Mouse (Mus musculus): ENCODE measurements around the gene Cst6. TPM values are rescaled to one million over a fixed set of nuclear protein-coding genes. Genes with fewer than 3 reads are reported as not detected.

The Cst6 gene
- polyA plus RNA-seq, 1 experiment from 2014 or later, result 9.7 TPM

DNA sequence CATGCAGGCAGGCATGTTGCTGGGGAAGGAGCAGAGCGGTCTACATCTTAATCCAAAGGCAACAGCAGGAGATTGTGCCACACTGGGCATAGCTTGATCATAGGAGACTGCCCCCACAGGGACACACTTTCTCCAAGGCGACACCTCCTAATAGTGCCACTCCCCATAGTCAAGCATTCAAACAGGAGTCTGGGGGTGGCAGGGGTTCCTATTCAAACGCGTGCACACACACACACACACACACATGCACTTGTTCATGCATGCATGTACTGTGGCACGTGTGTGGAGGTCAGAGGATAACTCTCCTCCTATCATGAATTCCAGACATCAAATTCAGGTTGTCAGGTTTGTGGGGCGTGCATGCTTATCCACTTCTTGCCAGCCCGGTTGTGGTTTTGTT is 23.4 kb upstream of the Cst6 start:
- Histone ChIP-seq H3K36me3 (peaks cover 87% of the 10 kb centered on the region), H3K27me3 (no peaks in the 10 kb centered on the region), H3K4me3 (no peak overlapping the region), H3K4me2 (no peak overlapping the region), H3K9ac (no peak overlapping the region), H3K27ac (replicated peaks) (no peak overlapping the region), H3K9me3 (no peaks in the 10 kb centered on the region), H3K4me1 (replicated peaks) (peaks cover 11% of the 10 kb centered on the region)
- 91% methylated on average over 7 of the region's 7 CpGs for WGBS
- no peak for ATAC-seq (ENCODE audit: low read depth)

DNA sequence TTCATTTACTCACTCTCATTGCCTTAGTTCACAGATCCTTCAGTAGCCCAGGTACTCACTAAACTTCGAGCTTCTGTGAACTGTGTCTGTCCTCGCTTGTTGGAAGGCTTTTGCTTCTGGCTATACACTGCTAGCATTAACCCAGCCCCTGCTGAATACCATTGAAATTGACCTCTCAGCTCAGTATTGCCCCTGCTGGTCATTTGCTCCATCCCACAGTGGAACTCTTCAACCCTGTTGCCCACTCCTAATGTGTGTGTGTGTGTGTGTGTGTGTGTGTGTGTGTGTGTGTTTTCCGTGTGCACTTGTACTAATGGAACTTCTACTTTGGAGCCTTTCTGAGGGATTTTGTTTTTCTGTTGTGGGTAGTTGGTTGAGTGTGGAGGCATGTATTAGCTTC is 21.6 kb upstream of the Cst6 start:
- H3K4me3 ChIP-seq, result no peak overlapping the region
- peaks cover 16% of the 10 kb centered on the region for H3K4me1 ChIP-seq (replicated peaks)
- H3K27me3 ChIP-seq, result no peaks in the 10 kb centered on the region
- no peak overlapping the region for H3K27ac ChIP-seq (replicated peaks)
- H3K36me3 ChIP-seq, result peaks cover 71% of the 10 kb centered on the region
- WGBS, result 85% methylated on average over 3 of the region's 3 CpGs
- H3K9me3 ChIP-seq, result no peaks in the 10 kb centered on the region
- no peak for ATAC-seq (ENCODE audit: low read depth)
- no peak overlapping the region for H3K4me2 ChIP-seq
- H3K9ac ChIP-seq, result no peak overlapping the region

DNA sequence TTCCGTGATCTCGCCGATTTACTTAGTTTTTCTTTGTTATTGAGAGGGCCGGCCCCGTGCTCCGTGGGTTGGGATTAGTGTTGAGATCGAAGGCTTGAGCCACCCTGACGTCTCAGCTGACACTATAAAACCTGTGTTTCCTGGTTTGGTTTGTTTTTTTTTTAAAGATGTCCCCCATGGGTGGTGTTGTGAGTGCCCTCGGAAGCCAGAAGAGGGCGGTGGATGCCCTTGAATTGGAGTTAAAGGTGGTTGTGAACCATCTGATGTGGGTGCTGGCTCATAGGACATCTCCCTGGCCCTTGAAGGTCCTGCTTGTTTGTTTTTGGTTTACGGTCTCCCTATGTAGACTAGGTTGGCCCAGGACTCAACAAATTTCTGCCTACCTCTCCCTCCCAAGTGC is 18.1 kb upstream of the Cst6 start:
- Histone ChIP-seq H3K27ac (replicated peaks) (peak overlapping the region; percentile 94), H3K36me3 (peaks cover 59% of the 10 kb centered on the region), H3K4me1 (replicated peaks) (peaks cover 30% of the 10 kb centered on the region), H3K4me2 (peak overlapping the region; percentile 94), H3K27me3 (no peaks in the 10 kb centered on the region), H3K9ac (peak overlapping the region; percentile 92), H3K4me3 (peak overlapping the region; percentile 98), H3K9me3 (no peaks in the 10 kb centered on the region)
- ATAC-seq (ENCODE audit: low read depth), result no peak
- WGBS, result 11% methylated on average over 11 of the region's 11 CpGs

DNA sequence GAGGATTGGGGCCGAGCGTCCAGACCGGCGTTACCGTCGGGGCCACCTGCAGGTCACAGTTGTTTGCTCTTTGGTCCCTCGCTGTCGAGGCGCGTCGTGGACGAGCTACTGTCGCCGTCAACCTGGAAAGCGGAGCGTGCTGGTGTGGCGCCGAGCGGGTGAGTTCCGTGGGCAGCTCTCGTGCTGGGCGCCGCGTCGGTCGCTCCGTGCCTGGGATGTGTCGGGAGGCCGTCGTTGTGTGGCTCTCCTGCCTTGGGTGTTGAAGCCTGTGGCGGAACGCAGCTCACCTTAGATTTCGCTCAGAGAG is 17.6 kb upstream of the Cst6 start, which contains the start of gene Banf1:
Gene Banf1 (minus strand): TSS at position 116 of the 307 bp plus-strand sequence.
- Histone ChIP-seq H3K27ac (replicated peaks) (peak within 1 kb of the TSS; percentile 94), H3K36me3 (peaks cover 54% of the 10 kb centered on the region), H3K9me3 (no peaks in the 10 kb centered on the region), H3K4me3 (peak within 1 kb of the TSS; percentile 98), H3K4me2 (peak within 1 kb of the TSS; percentile 94), H3K9ac (peak within 1 kb of the TSS; percentile 92), H3K4me1 (replicated peaks) (peaks cover 30% of the 10 kb centered on the region), H3K27me3 (no peaks in the 10 kb centered on the region)
- WGBS, result under 1% methylated on average over 33 of the region's 33 CpGs
- ATAC-seq (ENCODE audit: low read depth), result peak; percentile 29; the same call in 1 of the 2 replicates

DNA sequence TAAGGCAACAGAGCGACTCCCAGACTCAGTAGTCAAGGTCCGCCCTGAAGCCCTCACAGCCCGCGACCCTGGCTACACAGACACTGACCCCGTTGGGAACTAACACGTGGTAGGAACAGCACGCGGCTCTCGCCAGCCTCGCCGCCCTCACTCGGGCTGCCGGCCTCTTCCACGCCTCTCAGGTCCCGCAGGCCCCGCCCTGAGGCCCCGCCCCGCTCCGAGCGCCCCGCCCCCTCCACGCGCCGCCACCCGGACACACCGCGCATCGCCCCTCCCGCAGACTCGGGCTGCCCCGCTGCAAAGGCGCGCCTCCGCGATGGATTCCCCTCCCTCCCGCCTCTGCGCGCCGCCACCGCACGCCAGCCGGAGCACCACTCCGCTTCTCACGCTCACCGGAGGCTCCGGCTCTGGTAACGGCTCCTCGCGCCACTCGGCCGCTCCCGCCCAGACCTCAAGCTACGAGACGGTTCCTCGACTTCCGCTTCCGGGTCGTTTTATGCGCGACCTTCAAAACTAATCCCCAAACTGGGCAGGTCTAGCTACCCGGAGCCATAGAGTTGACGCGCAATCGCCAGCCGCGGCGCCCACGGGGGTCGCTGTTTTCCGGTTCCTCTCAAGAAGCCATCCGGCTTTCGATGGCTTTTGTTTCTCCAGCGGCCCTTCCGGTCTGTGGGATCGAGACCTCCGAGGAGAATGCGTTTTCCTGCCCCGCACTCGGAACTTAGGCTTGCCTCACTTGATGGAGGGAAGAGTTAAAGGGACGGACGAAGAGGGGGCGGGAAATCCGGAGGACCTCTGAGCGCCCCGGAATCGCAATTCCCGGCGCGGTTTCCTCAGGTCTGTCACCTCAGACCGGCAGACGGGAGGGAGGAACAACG is 17.0 kb upstream of the Cst6 start, which contains the start of gene Eif1ad:
Gene Eif1ad (plus strand): TSS at position 567 of the 878 bp plus-strand sequence.
- under 1% methylated on average over 92 of the region's 92 CpGs for WGBS
- peak; percentile 97 for ATAC-seq (ENCODE audit: low read depth)
- H3K4me3 ChIP-seq, result peak within 1 kb of the TSS; percentile 98
- H3K27me3 ChIP-seq, result no peaks in the 10 kb centered on the region
- peaks cover 48% of the 10 kb centered on the region for H3K36me3 ChIP-seq
- no peaks in the 10 kb centered on the region for H3K9me3 ChIP-seq
- H3K4me2 ChIP-seq, result peak within 1 kb of the TSS; percentile 94
- peaks cover 30% of the 10 kb centered on the region for H3K4me1 ChIP-seq (replicated peaks)
- H3K27ac ChIP-seq (replicated peaks), result peak within 1 kb of the TSS; percentile 94
- H3K9ac ChIP-seq, result peak within 1 kb of the TSS; percentile 92

DNA sequence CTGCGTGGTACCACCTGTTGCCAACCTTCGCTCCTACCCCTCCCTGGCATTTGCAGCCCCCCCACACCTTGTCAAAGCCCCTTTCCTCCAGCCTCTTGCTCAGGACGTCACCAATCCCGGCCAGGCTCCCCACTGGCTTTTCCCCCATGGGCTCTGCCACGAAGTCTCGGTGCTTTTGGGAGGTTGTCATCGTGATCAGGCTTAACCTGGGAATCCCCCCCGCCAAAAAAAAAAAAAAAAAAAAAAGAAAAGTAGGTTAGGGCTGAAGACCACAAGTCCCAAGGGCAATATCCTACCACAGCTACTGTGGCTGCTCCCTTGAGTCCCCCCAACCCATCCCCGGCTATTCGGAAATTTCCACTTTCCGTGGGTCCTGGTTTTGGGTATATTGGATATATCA is 16.4 kb upstream of the Cst6 start:
- ATAC-seq (ENCODE audit: low read depth), result no peak
- 20% methylated on average over 11 of the region's 11 CpGs for WGBS
- Histone ChIP-seq H3K27me3 (no peaks in the 10 kb centered on the region), H3K36me3 (peaks cover 45% of the 10 kb centered on the region), H3K9me3 (no peaks in the 10 kb centered on the region), H3K9ac (peak overlapping the region; percentile 92), H3K27ac (replicated peaks) (peak overlapping the region; percentile 94), H3K4me1 (replicated peaks) (peaks cover 30% of the 10 kb centered on the region), H3K4me3 (peak overlapping the region; percentile 98), H3K4me2 (peak overlapping the region; percentile 94)

DNA sequence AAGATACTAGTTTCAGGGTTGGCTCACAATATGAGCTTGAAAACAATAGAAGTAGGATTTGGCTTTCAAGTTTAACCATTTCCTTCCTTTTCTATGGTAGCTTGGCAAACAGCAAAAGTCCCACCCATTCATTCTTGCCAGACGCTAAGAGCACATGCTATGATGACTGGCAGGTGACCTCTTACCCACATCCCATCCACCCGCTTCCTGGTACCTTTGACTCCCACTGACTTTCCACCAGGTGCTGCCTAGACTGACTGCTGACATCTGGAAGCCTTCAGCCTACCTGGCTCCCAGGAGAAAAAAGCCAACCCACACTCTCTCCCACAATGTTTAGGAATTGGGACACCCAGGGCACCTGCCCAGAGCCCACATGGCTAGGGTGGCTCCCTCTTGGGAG is 14.8 kb upstream of the Cst6 start:
- H3K36me3 ChIP-seq, result peaks cover 28% of the 10 kb centered on the region
- WGBS, result 99% methylated on average over 2 of the region's 2 CpGs
- H3K4me3 ChIP-seq, result no peak overlapping the region
- no peak for ATAC-seq (ENCODE audit: low read depth)
- no peak overlapping the region for H3K9ac ChIP-seq
- H3K27me3 ChIP-seq, result no peaks in the 10 kb centered on the region
- no peak overlapping the region for H3K4me2 ChIP-seq
- H3K9me3 ChIP-seq, result no peaks in the 10 kb centered on the region
- peaks cover 30% of the 10 kb centered on the region for H3K4me1 ChIP-seq (replicated peaks)
- H3K27ac ChIP-seq (replicated peaks), result no peak overlapping the region

DNA sequence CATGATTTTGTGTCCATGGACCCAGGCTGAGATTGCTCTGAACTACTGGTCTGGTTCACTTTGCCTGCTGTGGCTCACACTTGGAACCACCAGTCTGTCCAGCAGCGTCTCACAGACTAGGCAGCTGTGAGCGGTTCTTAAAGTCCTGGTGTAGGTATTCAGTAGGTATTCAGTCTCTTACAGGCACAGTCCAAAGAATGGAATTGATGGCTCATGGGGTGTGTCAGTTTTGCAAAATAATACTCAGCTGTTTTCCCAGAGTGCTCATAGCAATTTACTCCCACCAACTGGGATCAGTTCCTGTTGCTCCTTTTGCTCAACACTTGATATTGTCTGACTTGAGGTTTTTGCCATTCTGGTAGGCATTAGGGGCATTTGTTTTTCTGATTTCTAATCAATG is 12.8 kb upstream of the Cst6 start:
- Histone ChIP-seq H3K4me3 (no peak overlapping the region), H3K4me2 (no peak overlapping the region), H3K27ac (replicated peaks) (no peak overlapping the region), H3K9ac (no peak overlapping the region), H3K9me3 (no peaks in the 10 kb centered on the region), H3K27me3 (no peaks in the 10 kb centered on the region), H3K36me3 (peaks cover 17% of the 10 kb centered on the region), H3K4me1 (replicated peaks) (peaks cover 14% of the 10 kb centered on the region)
- whole genome bisulfite sequencing, result 80% methylated on average over 2 of the region's 2 CpGs
- no peak for ATAC-seq (ENCODE audit: low read depth)

DNA sequence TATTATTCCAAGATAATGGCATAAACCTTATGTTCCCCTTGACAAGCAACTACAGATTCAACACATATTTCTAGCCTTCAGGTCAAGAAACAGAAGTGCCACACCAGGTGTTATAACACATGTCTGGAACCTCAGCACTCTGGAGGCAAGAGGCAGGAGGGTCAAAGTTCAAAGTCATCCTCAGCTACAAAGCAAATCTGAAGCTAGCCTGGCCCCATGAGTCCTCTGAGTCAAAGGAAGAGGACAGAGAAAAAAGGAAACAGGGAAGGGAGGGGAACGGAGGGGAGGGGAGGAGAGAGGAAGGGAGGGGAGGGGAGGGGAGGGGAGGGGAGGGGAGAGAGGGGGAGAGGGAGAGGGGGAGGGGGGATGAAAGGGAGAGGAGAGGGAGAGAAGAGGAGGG is 6.7 kb upstream of the Cst6 start:
- Histone ChIP-seq H3K9me3 (no peaks in the 10 kb centered on the region), H3K27me3 (no peaks in the 10 kb centered on the region), H3K4me1 (replicated peaks) (no peaks in the 10 kb centered on the region), H3K36me3 (no peaks in the 10 kb centered on the region), H3K27ac (replicated peaks) (no peak overlapping the region), H3K4me2 (no peak overlapping the region), H3K4me3 (no peak overlapping the region), H3K9ac (no peak overlapping the region)
- no peak for ATAC-seq (ENCODE audit: low read depth)
- WGBS, result no CpG with 5 or more reads among the region's 1 CpGs

DNA sequence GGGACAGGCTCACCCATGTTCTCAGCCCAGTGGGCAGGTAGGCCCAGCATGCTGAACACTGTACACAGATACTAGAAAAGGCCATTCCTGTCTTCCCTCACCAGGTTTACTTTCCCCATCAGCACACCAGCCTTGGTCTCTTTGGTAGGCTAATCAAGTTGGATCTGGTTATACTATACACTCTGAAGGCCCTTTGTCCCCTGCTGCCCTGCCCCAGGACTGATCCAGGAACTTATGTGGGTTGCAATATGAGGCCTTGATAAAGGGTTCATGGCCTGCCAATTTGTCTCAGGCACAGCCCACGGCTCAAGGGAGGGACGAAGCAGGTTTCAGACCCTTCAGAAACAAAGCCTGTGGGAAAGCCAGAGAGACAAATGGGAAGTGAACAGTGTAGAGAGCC is 4.2 kb upstream of the Cst6 start:
- no peak overlapping the region for H3K4me3 ChIP-seq

DNA sequence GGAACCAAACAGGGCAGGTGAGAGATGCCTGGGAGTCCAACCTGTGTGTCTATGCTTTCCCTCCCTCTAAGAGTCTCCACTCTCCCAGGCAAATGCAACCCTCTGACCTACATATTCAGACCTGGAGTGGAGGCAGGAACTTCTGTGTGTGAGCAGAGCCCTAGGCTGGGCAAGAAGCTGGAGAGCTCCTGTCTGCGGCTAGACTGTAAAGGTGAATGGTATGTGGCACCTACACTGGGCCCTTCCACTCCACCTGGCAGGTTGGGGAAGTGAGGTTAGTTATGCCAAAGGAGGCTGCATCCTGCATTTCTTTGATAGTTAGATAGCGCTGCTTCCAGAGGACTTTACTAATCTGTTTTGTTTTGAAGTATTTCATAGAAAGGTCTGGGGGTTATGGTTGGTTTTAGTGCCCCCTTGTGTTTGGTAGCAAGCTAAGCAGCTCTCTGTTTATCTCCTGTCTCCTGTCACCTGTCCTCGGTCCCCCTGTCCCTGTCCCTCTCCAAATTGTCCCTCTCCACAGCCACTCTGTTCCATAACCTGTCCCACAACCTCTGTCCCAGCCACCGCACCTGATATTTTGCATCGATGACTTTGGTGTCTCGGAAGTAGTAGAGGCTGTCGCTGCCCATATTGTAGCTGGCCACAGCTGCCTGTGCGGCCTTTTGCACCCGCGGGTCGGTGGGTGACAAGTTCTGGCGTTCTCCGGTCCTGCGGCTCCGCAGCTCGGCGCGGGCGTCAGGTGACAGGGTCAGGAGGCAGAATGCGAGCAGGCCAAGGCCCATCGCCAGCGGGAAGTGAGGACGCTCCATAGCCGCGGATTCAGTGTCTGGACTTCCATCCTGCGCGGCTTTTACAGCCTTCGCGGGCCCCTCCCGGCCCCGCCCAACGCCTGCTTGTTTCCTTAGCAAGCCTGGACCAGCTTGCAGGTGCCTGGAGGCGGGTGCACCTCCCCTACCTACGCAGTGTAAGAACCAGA is 560 bp downstream of the Cst6 start:
- Histone ChIP-seq H3K27ac (replicated peaks) (no peak overlapping the region), H3K9ac (peak overlapping the region; percentile 80), H3K4me2 (peak overlapping the region; percentile 66), H3K4me3 (peak overlapping the region; percentile 41), H3K4me1 (replicated peaks) (peaks cover 7% of the 10 kb centered on the region), H3K27me3 (peaks cover 5% of the 10 kb centered on the region; the same call in 1 of the 2 replicates), H3K9me3 (no peaks in the 10 kb centered on the region), H3K36me3 (no peaks in the 10 kb centered on the region)
- ATAC-seq (ENCODE audit: low read depth), result peak; percentile 53; the same call in 1 of the 2 replicates
- 6% methylated on average over 34 of the region's 34 CpGs for WGBS

More for the DNA sequence above, 4.2 kb upstream of the Cst6 start:
- Histone ChIP-seq H3K27ac (replicated peaks) (no peak overlapping the region), H3K4me1 (replicated peaks) (peaks cover 7% of the 10 kb centered on the region), H3K9me3 (no peaks in the 10 kb centered on the region), H3K27me3 (peaks cover 5% of the 10 kb centered on the region; the same call in 1 of the 2 replicates), H3K36me3 (no peaks in the 10 kb centered on the region), H3K9ac (no peak overlapping the region), H3K4me2 (no peak overlapping the region)
- ATAC-seq (ENCODE audit: low read depth), result no peak
- WGBS, result 76% methylated on average over 2 of the region's 2 CpGs

DNA sequence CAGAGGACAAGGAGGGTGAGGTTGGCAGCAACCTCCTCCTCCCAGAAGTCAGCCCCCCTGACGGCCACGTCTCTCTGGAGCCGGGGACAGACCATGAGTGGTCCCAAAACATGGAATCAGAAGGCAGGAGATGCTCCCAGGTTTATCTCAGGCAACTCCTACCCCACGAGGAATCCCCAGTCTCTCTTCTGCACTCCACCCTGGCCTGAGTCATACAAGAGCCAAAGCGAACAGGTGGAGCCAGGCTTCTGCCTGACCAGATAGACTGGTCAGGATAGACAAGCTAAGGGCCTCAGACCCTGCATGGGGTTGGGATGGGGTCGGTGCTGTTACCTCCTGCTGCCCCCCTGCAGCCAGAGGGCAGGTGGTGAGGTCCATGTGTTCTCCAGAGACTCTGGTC is 1.3 kb downstream of the Cst6 start:
- ATAC-seq (ENCODE audit: low read depth), result no peak
- H3K4me2 ChIP-seq, result no peak overlapping the region
- H3K9me3 ChIP-seq, result no peaks in the 10 kb centered on the region
- no peaks in the 10 kb centered on the region for H3K36me3 ChIP-seq
- H3K27me3 ChIP-seq, result peaks cover 5% of the 10 kb centered on the region; the same call in 1 of the 2 replicates
- no peak overlapping the region for H3K4me3 ChIP-seq
- WGBS, result 83% methylated on average over 6 of the region's 6 CpGs
- H3K27ac ChIP-seq (replicated peaks), result no peak overlapping the region
- H3K4me1 ChIP-seq (replicated peaks), result peaks cover 7% of the 10 kb centered on the region
- no peak overlapping the region for H3K9ac ChIP-seq
